Mouse (Mus musculus) left cerebral cortex, adult 6 months (tissue): Measurements from ENCODE around the gene Helt. TPM values are rescaled to one million over a fixed set of nuclear protein-coding genes. Genes with fewer than 3 reads are reported as not detected.

Experiments used
- long read RNA-seq, 2 experiments: library from polyadenylated mRNA; unstranded; transcript quantifications; one replicate each; pipeline ENCODE4 v2.0.0; 2019 to 2020
- polyA plus RNA-seq: library from polyadenylated mRNA; unstranded; fragments of <200 nt; fragmentation: Nextera tagmentation; gene quantifications from 2 replicates; pipeline ENCODE4 v1.2.3, GENCODE M21; 2021

Helt gene
- 1.1 and 1.6 TPM in 2 replicates for polyA plus RNA-seq
- long read RNA-seq, experiment 1, result 0 reads
- long read RNA-seq, experiment 2, partial matches to known transcripts, result 0 of 1 reads
- long read RNA-seq, experiment 2, other reads (novel, unspliced or antisense), result 1 of 1 reads

DNA sequence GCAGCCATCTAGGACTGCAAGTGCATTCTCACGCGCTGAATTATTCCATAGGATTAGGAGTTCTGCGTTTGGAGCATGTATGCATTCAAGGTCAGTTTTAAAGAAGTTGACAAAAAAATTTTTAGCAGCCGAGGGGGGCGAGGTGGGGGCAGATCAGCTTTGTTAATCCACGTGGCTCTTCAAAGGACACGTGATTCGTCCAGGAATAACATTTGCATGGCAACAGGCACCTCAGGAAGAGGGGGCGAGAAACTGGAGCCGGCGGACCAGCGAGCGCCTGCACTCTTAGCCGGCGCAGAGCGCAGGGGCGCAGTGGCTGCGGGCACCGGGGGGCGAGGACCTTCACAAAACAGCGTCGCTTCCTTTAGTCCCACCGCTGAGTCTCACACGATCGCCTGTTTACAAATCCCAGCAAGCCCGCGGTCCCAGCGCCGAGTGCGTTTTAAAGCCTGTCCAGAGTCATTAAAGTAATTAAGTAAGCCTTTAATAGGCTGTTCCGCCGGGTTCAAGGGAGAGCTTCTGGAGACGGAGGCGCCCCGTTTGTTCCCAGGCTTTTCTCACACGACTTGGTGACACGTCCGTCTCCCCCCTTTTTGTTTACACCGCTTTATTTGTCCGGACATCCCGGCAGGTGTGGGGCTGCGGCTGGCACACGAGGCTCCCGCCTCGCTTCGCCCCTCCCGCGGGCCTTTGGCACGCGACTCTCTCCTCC, at the start of gene Helt:
Gene Helt, minus strand, starts transcription at position 491 of the 712 bp plus-strand sequence.

Other genes starting within 250 kb of the Helt start
- 17.3 and 19.8 TPM in 2 replicates for gene Cfap97, start 142.9 kb downstream of the Helt start, polyA plus RNA-seq
- 6.8 and 10.9 TPM in 2 replicates for gene Snx25, start 142.5 kb downstream of the Helt start, polyA plus RNA-seq
- gene Slc25a4, start 83.4 kb downstream of the Helt start, polyA plus RNA-seq, result 1,853 and 1,897 TPM in 2 replicates
- 17.8 and 19.6 TPM in 2 replicates for gene Acsl1, start 176.4 kb upstream of the Helt start, polyA plus RNA-seq